Mouse (Mus musculus) brain, embryonic 14.5 days (tissue): ENCODE results near the gene Cuedc2. TPM values are rescaled to one million over a fixed set of nuclear protein-coding genes. Genes with fewer than 3 reads are reported as not detected.

ENCODE experiments used
- DNase-seq: peaks from one replicate; pipeline ENCODE4 v3.0.0-alpha.2; 2011; ENCODE audit warnings: low read depth
- CTCF ChIP-seq: fragments of 200-500 bp; IDR thresholded peaks from 2 replicates; pipeline ENCODE4 v1.5.1; 2012; ENCODE audit warnings: inconsistent platforms, mild to moderate bottlenecking, moderate library complexity, borderline replicate concordance; ENCODE audit not compliant: insufficient read depth, insufficient read length; ENCODE audit errors: extremely low read depth
- POLR2A ChIP-seq: fragments of 200-500 bp; IDR thresholded peaks from 2 replicates; pipeline ENCODE4 v1.6.1; 2012; ENCODE audit warnings: mild to moderate bottlenecking, inconsistent platforms, borderline replicate concordance; ENCODE audit not compliant: poor library complexity, insufficient read depth, insufficient read length, severe bottlenecking; ENCODE audit errors: extremely low read depth
- polyA plus RNA-seq: library from polyadenylated mRNA; depleted of rRNA; stranded (reverse); fragments of >200 nt; gene quantifications from 2 replicates; pipeline ENCODE4 v1.2.3, GENCODE M21; 2012

The Cuedc2 gene
- polyA plus RNA-seq, 1 experiment = 206 TPM

DNA sequence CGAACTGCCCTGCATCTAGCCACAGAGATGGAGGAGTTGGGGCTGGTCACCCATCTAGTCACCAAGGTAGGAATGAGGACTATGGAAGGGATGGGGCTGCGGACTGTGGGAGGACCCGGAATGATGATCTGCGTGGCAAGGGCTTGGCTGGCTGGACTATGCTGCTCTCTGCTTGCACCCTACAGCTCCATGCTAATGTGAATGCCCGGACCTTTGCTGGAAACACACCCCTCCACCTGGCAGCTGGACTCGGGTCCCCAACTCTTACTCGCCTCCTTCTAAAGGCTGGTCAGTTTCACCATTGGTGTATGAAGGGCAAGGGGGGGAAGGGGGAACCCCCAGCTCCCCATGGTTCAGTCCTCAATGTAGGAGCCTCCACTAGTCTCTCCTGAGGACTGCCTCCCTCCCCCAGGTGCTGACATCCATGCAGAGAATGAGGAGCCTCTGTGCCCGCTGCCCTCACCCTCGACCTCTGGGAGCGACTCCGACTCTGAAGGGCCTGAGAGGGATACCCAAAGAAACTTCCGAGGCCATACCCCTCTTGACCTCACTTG, 28.1 kb downstream of the Cuedc2 start:
- TF ChIP-seq POLR2A = no peak
- no peak for TF ChIP-seq CTCF
- DNase-seq = no peak

DNA sequence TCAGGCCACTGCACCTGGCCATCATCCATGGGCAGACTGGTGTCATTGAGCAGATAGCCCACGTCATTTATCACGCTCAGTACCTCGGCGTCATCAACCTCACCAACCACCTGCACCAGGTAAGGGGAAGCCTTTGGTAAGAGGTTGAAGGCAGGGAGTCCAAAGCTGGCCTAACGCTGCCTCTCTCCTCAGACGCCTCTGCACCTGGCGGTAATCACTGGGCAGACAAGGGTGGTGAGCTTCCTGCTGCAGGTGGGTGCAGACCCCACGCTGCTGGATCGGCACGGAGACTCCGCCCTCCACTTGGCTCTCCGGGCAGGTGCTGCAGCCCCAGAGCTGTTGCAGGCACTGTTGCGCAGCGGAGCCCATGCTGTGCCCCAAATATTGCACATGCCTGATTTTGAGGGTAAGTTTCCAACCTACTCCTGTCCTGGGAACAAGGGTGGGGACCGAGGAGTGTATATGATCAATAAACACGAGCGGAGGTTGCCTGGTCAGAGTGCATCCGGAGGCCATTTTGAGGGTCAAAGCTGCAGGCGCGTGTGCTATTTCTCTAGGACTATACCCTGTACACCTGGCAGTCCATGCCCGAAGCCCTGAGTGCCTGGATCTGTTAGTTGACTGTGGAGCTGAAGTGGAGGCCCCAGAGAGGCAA, 28.7 kb downstream of the Cuedc2 start:
- TF ChIP-seq POLR2A = no peak
- TF ChIP-seq CTCF = no peak
- DNase-seq = no peak

DNA sequence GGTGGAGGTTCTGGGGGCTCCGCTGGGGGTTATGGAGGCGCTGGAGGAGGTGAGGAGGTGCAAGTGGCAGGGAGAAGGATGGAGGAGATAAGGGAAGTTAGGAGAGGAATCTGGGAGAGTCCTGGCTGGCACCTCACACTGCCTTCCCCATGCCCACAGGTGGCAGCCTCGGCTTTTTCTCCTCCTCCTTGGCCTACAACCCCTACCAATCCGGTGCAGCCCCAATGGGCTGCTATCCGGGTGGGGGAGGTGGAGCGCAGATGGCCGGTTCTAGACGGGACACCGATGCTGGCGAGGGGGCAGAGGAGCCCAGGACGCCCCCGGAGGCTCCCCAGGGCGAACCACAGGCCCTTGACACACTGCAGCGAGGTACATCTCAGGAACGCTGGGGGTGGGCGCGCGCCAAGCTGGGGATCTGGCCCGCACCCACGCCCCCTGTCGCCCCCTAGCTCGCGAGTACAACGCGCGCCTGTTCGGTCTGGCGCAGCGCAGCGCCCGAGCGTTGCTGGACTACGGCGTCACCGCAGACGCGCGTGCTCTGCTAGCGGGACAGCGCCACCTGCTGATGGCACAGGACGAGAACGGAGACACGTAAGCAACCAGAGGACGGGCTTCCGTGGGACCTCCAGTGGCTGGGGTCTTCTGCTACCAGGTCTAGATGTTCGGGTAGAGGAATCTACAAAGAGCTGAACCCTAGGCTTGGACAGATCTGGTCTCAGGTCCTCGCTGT, 29.6 kb downstream of the Cuedc2 start:
- DNase-seq = peak; percentile 95
- TF ChIP-seq CTCF = peak; percentile 94
- TF ChIP-seq POLR2A = no peak

DNA sequence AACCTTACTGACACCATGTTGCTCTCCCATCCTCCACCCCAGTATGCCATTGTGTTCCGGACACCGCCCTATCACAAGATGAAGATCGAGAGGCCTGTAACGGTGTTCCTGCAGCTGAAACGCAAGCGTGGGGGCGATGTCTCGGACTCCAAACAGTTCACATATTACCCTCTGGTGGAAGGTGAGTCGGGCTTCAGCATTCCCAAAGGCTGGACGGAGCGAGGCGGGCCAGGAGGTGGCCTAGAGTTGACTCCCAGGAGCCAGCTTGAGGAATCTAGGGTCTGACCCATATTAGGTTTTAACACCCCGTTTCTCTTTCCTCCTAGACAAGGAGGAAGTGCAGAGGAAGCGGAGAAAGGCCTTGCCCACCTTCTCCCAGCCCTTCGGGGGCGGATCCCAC, 30.2 kb downstream of the Cuedc2 start:
- no peak for DNase-seq
- TF ChIP-seq CTCF (no peak), POLR2A (no peak)

DNA sequence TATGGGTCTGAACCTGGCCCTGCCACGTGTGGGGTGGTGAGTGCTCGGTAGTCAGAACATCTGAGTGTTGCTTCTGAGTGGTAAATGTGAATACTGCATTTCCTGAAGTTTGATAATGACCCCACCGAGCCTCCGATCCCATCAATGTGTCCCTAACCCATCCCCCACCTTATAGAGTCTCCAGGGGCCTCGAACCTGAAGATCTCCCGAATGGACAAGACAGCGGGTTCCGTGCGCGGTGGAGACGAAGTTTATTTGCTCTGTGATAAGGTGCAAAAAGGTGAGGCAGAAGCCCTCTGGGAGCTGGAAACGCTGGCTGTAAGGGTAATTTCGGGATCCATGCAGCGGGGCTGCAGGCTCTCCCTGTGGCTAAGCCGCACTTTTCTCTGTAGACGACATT, 30.7 kb downstream of the Cuedc2 start:
- TF ChIP-seq CTCF (no peak), POLR2A (no peak)
- DNase-seq = no peak

DNA sequence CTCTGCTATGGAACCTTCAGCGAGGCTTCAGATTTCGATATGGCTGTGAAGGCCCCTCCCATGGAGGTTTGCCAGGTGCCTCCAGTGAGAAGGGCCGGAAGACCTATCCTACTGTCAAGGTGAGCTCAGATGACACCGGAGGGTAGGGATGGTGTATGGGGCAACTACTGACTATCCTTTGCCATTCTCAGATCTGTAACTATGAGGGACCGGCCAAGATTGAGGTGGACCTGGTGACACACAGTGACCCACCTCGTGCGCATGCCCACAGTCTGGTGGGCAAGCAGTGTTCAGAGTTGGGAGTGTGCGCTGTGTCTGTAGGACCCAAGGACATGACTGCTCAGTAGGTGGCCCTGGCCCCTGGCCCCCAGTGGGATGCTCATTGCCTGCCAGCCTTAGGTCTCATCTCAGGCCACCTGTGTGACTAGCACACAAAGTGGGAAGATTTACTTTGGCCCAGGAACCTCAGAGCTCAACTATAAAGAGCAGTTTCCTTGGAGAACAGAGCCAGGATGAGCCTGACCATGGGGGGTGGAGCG, 31.7 kb downstream of the Cuedc2 start:
- no peak for TF ChIP-seq CTCF
- DNase-seq = no peak

DNA sequence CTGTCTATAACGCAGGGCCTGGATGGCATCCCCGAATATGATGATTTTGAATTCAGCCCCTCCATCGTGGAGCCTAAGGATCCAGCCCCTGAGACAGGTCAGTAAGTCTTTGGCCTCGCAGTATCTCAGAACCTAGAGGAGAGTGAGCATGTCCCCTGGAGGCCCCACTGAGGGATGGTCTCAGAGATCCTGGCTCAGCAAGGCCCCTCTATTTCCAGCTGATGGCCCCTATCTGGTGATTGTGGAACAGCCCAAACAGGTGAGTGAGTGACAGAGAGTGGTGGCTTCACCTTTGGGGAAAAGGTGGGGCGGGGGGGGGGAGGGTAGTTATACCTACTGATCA, 32.3 kb downstream of the Cuedc2 start:
- DNase-seq = no peak
- TF ChIP-seq CTCF = no peak
- no peak for TF ChIP-seq POLR2A

DNA sequence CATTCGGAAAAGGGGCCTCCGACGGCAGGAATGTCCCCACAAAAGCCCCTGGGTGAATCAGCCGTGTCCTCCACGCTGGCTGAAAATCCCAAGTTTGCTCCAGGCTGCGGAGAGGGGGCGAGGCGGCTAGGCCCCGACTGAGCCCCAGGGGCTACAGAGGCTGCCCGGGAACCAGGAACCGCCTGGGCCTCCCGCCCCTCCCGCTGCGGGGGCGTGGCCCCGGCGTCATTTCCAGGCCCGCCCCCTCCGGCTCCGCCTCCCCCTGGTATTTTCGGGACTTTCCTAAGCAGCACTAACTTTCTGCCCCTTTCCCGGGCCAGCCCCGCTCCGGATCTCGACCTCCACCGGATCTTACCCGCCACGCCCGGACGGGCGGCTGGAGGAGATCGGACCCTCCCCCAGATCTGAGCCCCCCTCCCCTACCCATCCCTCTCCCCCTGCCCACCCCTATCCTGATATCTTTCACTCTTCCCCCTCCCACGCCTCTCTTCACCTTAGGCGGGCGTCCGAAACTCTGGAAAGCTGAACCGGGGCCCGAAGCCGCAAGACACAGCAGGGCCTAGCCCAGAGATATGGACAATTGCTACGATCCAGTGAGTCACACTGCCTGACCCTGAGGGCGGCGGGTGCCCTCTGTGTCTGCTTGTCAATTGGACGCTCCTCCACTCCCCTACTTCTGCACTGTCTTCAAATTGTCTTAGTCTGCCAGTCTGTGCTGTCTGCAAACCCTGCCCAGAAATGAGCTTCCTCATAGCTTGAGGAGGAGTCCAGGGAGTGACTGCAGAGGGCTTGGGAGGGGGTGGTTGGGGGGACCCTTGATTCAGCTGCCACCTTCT, 32.9 kb downstream of the Cuedc2 start:
- DNase-seq = peak; percentile 80
- no peak for TF ChIP-seq POLR2A
- no peak for TF ChIP-seq CTCF

DNA sequence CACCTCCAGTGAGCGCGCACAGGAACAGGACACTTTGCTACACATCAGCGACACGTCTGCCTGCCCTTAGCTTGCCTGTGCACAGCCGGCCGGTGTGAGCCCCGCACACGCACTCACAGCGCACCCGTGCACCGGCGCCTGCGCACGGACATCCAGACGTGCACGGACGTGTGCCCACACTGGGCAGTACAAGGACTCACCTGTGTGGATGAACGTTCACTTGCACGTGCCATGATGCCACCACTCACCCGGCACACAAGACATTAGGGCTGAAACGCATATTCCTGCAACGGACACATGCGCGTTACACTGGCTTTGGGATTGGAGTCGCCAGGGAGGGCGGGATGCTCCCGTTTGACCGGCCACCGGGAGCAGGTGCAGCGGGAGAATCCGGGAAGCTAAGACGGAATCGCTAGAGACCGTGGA, 33.6 kb downstream of the Cuedc2 start:
- TF ChIP-seq POLR2A = no peak
- no peak for TF ChIP-seq CTCF
- no peak for DNase-seq

DNA sequence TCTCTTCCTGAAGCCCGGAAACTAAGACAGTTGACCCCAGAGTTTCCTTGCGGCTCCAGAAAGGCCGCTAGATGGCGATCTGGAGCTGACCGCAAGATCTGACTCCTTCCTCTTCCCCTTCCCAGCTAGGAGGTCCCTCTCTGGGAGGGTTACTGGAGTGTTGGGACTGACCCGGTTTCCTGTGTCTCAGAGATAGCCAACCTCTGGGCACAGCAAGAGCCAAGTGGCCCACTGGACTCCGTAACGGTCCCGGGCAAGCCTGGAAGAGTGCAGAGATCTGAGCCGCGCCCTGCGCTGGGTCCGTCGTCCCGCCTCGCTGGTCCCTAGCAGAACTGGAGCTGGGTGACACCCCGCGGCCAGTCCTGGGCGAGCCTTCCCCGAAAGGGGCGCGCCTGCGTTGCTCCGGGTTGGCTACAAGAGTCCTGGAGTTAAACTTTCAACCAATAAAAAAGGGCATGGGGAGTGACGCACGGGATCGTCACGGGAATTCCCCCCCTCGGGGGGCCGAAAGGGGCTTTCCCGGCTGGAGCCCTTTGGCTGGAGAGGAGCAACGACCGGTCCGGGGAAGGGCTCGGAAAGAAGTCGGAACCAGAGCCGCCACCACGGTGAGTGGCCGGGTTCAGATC, 34.2 kb downstream of the Cuedc2 start, which contains the start of gene Nfkb2:
Gene Nfkb2, plus strand, starts transcription at position 105 of the 626 bp plus-strand sequence.
- DNase-seq = peak; percentile 90
- TF ChIP-seq CTCF = peak; percentile 95
- TF ChIP-seq POLR2A = no peak
